Mouse (Mus musculus) stomach, postnatal 0 days (tissue): ENCODE data around the gene Bckdhb.
"Not testable (repeated sequence)": the region's sequence is repeated elsewhere in the genome, so short reads cannot be mapped to it uniquely, and the experiment has no call there.

Experiments
- CTCF ChIP-seq: IDR thresholded peaks from 2 replicates; pipeline ENCODE4 v1.5.1; 2016; ENCODE audit warnings: antibody characterized with exemption, low read depth, mild to moderate bottlenecking, moderate library complexity
- EP300 ChIP-seq: optimal IDR thresholded peaks from 2 replicates; pipeline ENCODE3; 2016; ENCODE audit warnings: antibody characterized with exemption

DNA sequence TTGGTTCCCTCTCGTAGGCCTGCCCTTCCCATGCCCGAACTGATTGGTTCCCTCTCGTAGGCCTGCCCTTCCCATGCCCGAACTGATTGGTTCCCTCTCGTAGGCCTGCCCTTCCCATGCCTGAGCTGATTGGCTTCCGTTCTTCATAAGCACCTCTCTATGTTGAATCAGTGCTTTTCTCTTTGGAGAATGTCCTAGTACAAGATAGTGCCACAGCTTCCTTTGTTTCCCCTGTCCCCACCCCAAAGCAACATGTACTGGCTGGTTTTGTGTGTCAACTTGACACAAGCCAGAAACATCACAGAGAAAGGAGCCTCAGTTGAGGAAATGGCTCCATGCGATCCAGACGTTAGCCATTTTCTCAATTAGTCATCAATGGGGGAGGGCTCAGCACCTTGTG lies 93.2 kb downstream of the Bckdhb start:
- TF ChIP-seq CTCF, EP300: not testable (repeated sequence)
